Mouse (Mus musculus): ENCODE measurements around the gene Cfd.

- TF ChIP-seq CTCF (IDR thresholded peaks at IDR 0.05; ENCODE audit: low read depth) (no peak), EP300 (IDR thresholded peaks at IDR 0.05; ENCODE audit: low read depth) (no peak)
Observed at GRCm38 (mm10) chr10:79896814-79897213, 6.2 kb downstream of the Cfd start.
